Mouse (Mus musculus) hindbrain, embryonic 15.5 days (tissue): ENCODE measurements at regions not wholly inside any gene's neighbourhood (a gene's known extent, or its start where the extent isn't known, plus 50 kb on each side); places are given as distances from the start of the nearest gene placed in this dataset.

Experiments
- ATAC-seq: fragments of 200-750 bp; cut with Nextera tagmentation; 2 replicates; pipeline ENCODE4 v1.8.0; 2017; ENCODE audit warnings: low read depth, moderate number of reproducible peaks, moderate TSS enrichment; ENCODE audit not compliant: low FRiP score
- H3K27ac ChIP-seq: fragments of 300-500 bp; sonication (generic); replicated peaks from 2 replicates; pipeline ENCODE4 v1.5.1; 2015; ENCODE audit warnings: mild to moderate bottlenecking, inconsistent platforms
- H3K27me3 ChIP-seq: fragments of 300-500 bp; sonication (generic); 2 replicates; pipeline ENCODE4 v1.6.1; 2015; ENCODE audit warnings: control low read depth, inconsistent platforms
- H3K36me3 ChIP-seq: fragments of 300-500 bp; sonication (generic); 2 replicates; pipeline ENCODE4 v1.6.1; 2015; ENCODE audit warnings: control low read depth, inconsistent platforms
- H3K4me1 ChIP-seq: fragments of 300-500 bp; sonication (generic); replicated peaks from 2 replicates; pipeline ENCODE4 v1.6.1; 2015; ENCODE audit warnings: control low read depth, inconsistent platforms
- H3K4me2 ChIP-seq: fragments of 300-500 bp; sonication (generic); 2 replicates; pipeline ENCODE4 v1.6.1; 2015; ENCODE audit warnings: moderate library complexity, mild to moderate bottlenecking, inconsistent platforms
- H3K4me3 ChIP-seq: fragments of 300-500 bp; sonication (generic); 2 replicates; pipeline ENCODE4 v1.5.1; 2015; ENCODE audit warnings: mild to moderate bottlenecking, inconsistent platforms
- H3K9ac ChIP-seq: fragments of 300-500 bp; sonication (generic); 2 replicates; pipeline ENCODE4 v1.6.1; 2015; ENCODE audit warnings: inconsistent platforms
- H3K9me3 ChIP-seq: fragments of 300-500 bp; sonication (generic); 2 replicates; pipeline ENCODE4 v1.6.1; 2016; ENCODE audit warnings: control low read depth, inconsistent platforms
- WGBS: fragments of 180-500 bp; shearing (Covaris S2); methylation state at CpG from one replicate; pipeline ENCODE4 v1.1.7; 2015; 5-methylcytosine and 5-hydroxymethylcytosine counted together

DNA sequence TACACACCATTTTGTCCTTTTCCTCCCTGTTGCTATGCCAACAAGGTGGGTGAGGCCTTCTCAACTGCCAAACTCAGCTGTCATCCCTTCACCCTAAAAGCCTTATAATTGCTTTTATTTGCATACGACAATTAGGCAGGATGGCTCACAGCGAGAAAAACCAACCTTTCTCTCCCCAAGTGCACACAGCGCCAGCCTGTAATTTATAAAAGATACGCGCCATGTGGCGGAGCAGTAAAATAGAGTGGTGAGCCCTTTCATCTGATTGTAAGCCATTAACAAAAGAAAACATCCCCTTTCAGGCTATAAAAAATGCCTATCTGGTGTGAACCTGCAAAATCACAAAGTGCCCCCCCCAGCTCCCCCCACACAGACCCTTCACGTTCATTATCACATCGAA is 262.0 kb downstream of the Nr2f2 start:
- 9% methylated on average over 8 of the region's 8 CpGs for WGBS
- Histone ChIP-seq H3K27me3 (peaks cover 3% of the 10 kb centered on the region; the same call in 1 of the 2 replicates), H3K36me3 (no peaks in the 10 kb centered on the region), H3K4me1 (peaks cover 8% of the 10 kb centered on the region), H3K9me3 (no peaks in the 10 kb centered on the region), H3K4me2 (peak overlapping the region; percentile 30; the same call in 1 of the 2 replicates), H3K9ac (no peak overlapping the region), H3K4me3 (no peak overlapping the region), H3K27ac (peak overlapping the region; percentile 51)
- ATAC-seq: peak; percentile 42; the same call in 1 of the 2 replicates

DNA sequence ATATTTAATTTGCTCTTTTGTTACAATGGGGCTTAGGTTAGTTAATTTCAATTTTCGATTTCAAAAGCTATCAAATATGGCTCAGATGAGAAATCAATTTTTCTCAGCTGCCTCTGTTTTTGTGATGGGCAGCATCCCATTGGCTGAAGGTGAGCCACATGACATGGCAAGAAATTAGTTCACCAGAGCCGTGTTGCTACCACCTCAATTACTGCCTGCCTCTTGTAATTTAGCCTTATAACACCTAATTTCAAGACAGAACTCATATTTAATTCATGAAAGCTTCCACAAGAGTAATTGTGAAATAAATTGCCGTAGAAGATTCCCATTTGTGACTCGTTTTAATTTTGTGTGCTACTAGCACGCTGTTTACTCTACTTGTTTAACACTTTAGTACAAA is 262.9 kb downstream of the Nr2f2 start:
- H3K36me3 ChIP-seq: no peaks in the 10 kb centered on the region
- H3K9me3 ChIP-seq: no peaks in the 10 kb centered on the region
- H3K27ac ChIP-seq: no peak overlapping the region
- peak overlapping the region; percentile 32 for H3K4me2 ChIP-seq
- 34% methylated on average over 5 of the region's 5 CpGs for WGBS
- no peak for ATAC-seq
- no peak overlapping the region for H3K9ac ChIP-seq
- H3K27me3 ChIP-seq: peaks cover 3% of the 10 kb centered on the region; the same call in 1 of the 2 replicates
- H3K4me1 ChIP-seq: peaks cover 8% of the 10 kb centered on the region
- no peak overlapping the region for H3K4me3 ChIP-seq

DNA sequence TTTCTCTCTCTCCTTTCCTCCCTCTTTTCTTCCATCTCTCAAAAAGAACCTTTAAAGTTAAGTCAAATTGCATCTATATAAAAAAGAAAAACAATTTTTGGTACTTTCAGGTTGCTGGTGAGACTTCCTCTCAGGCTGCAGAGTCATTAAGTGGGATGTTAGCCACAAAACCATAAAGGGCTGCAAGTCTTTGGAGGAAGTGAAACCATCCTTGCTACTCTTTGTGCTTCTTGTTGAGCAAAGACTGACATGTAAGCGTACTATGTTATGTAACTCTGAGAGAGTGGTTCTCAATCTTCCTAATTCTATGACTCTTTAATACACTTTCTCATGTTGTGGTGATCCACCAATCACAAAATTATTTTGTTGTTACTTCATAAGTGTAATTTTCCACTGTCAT is 267.5 kb downstream of the Nr2f2 start:
- ATAC-seq: no peak
- H3K27ac ChIP-seq: no peak overlapping the region
- WGBS: 95% methylated on average over 1 of the region's 1 CpGs
- H3K4me2 ChIP-seq: no peak overlapping the region
- 0 out of 2 replicates have a peak, but pooled peaks cover 1% of the 10 kb centered on the region for H3K4me1 ChIP-seq
- H3K9ac ChIP-seq: no peak overlapping the region
- no peaks in the 10 kb centered on the region for H3K27me3 ChIP-seq
- H3K9me3 ChIP-seq: no peaks in the 10 kb centered on the region
- H3K4me3 ChIP-seq: no peak overlapping the region
- H3K36me3 ChIP-seq: no peaks in the 10 kb centered on the region

DNA sequence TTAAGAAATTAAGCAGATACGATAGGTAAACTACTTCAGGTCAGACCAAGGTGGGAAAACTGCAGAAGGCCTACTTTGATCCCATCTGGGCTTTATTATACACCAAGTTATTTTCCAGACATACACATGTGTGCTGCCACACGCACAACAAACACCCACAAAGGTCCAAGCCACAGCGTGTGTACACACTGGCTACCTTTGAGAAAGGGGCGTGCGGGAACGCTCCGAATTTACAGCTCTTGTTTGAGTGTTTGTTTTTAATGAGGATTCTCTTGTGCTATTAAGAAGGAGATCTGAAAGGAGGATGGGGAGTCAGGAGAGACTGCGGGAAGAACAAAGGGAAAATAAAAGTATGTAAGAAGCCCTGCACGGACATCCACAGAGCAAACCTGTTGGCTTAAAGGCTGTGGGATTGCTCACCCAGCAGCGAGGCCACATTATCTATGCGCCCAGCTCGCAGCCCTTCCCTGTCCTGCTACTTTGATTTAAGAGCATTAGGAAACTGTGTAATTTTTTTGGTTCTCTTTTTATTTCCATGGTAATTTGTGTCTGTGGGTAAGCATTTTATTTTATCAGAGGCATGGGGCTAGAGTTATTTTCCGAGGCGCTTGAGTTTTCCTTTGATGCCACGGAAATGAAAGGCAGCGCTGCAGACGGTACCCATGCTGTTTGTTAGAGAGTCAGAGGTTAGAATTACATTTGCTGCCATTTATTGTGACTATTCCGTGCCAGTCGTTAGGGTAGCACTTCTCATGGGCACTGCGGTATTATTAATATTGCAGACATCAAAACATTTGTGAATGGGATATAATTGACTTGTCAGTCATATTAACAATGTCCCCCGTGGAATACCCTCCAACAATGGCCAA is 272.4 kb downstream of the Nr2f2 start:
- H3K9me3 ChIP-seq: no peaks in the 10 kb centered on the region
- no peak overlapping the region for H3K4me3 ChIP-seq
- H3K4me2 ChIP-seq: 0 out of 2 replicates have a peak overlapping the region, but pooled peaks have one; percentile 22
- H3K27ac ChIP-seq: no peak overlapping the region
- WGBS: 48% methylated on average over 21 of the region's 21 CpGs
- no peak overlapping the region for H3K9ac ChIP-seq
- no peaks in the 10 kb centered on the region for H3K27me3 ChIP-seq
- no peak for ATAC-seq
- no peaks in the 10 kb centered on the region for H3K4me1 ChIP-seq
- no peaks in the 10 kb centered on the region for H3K36me3 ChIP-seq

DNA sequence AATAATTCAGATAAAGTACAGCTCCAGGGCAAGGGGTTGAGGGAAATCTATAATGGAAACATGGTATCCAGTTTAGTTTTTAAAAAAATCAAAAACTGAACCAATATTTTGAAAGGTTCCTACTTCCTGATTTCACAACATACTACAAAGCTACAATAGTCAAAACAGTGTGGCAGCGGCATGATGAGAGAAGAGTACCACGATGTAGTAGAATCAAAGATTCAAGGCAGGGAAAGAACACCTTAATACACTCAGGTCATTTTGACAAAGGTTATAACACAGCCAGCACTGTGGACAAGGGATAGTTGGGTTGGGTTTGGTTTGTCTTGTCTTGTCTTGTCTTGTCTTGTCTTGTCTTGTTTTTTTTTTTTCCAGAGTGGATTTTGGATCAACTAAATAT is 274.4 kb downstream of the Nr2f2 start:
- no peaks in the 10 kb centered on the region for H3K4me1 ChIP-seq
- H3K9ac ChIP-seq: no peak overlapping the region
- H3K9me3 ChIP-seq: no peaks in the 10 kb centered on the region
- no peak overlapping the region for H3K4me3 ChIP-seq
- no peak overlapping the region for H3K27ac ChIP-seq
- 100% methylated on average over 2 of the region's 2 CpGs for WGBS
- H3K27me3 ChIP-seq: no peaks in the 10 kb centered on the region
- H3K4me2 ChIP-seq: no peak overlapping the region
- H3K36me3 ChIP-seq: no peaks in the 10 kb centered on the region
- no peak for ATAC-seq

DNA sequence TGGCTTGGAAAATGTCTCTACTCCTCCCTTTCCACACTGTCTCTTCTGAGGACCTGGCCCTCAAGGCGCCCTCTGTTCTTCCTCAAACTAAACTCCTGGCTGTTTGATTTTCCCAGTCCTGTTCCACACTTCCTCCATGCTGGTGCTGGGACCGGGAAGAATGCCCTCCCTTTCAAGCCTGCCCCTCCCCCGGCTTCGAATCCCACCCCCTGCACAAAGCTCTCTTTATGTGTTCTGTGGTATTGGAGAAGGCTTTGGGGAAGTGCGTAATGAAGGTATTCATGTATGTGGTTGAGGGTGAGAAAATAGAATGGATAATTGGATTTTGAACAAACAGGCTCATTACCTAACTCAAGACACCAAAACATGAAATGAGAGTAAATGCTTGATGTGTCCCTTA is 277.4 kb downstream of the Nr2f2 start:
- no peak for ATAC-seq
- H3K4me2 ChIP-seq: no peak overlapping the region
- H3K9ac ChIP-seq: no peak overlapping the region
- H3K27me3 ChIP-seq: no peaks in the 10 kb centered on the region
- no peaks in the 10 kb centered on the region for H3K36me3 ChIP-seq
- H3K4me3 ChIP-seq: no peak overlapping the region
- WGBS: 31% methylated on average over 5 of the region's 5 CpGs
- H3K4me1 ChIP-seq: no peaks in the 10 kb centered on the region
- H3K27ac ChIP-seq: no peak overlapping the region
- no peaks in the 10 kb centered on the region for H3K9me3 ChIP-seq

DNA sequence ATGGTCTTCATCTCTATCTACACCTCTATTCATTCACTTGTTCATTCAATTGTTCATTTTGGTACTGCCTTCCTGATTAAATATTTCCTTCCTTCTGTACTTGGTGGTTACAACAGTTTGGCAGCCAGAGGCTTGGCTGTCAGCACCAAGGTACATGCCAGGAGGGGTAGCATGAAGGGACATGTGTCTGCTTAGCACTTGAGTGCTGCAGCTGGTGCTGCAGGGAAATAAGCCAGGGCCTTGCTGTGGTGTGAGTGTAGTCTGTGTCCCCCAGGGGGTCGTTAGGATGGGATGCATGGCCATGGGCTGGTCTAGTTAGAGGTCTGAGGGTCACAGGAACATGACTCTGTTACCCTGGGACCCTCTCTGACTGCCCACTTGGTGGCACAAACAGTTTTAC is 296.9 kb downstream of the Nr2f2 start:
- Histone ChIP-seq H3K4me2 (no peak overlapping the region), H3K4me1 (peaks cover 21% of the 10 kb centered on the region), H3K27ac (no peak overlapping the region), H3K4me3 (no peak overlapping the region), H3K27me3 (no peaks in the 10 kb centered on the region), H3K9me3 (no peaks in the 10 kb centered on the region), H3K9ac (no peak overlapping the region), H3K36me3 (no peaks in the 10 kb centered on the region)
- ATAC-seq: peak; percentile 58; the same call in 1 of the 2 replicates
- WGBS: 35% methylated on average over 1 of the region's 1 CpGs

DNA sequence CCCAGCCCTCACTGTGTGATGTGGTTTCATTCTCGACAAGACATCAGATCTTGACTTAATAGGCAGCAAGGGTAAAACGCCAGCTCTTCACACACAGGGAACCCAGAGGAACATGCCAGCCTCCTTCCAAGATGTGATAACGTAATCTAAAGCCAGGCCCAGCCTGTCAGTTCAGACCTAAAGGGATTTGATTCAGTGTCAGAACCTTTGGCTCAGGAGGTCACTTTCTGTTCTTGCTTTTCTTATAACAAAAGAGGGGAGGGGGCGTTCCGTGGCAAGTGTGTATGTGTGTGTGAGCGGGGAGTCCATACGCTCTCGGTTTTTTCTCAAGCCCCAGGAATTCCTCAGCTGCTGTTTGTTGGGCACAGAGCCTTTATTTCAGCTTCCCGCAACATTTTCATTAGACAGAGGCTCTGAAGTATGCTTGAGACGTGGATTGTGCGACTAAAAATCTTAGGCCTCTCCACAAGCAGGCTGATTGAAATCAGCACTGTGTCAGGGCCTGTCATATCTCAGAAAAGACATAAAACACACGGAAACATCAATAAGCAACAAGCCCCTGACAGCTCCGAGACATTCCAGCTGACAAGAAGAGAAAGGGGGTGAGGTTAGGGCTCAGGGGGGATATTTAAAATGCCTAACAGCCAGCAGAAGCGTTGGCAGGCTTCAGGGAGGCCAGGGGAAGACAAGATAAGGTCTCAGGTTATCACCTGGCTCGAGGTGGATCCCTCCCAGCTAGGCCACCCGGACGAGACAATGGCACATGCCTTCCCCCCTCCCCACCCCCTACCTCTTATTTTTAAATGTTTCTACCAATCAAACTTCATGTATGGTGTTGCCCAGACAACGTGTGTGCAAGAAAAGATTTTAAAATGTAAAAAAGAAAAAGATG is 298.5 kb downstream of the Nr2f2 start:
- Histone ChIP-seq H3K9me3 (no peaks in the 10 kb centered on the region), H3K9ac (0 out of 2 replicates have a peak overlapping the region, but pooled peaks have one; percentile 11), H3K27ac (peak overlapping the region; percentile 68), H3K4me3 (no peak overlapping the region), H3K27me3 (no peaks in the 10 kb centered on the region), H3K4me2 (peak overlapping the region; percentile 21; the same call in 1 of the 2 replicates), H3K4me1 (peaks cover 21% of the 10 kb centered on the region), H3K36me3 (no peaks in the 10 kb centered on the region)
- WGBS: 17% methylated on average over 18 of the region's 18 CpGs
- peak; percentile 49 for ATAC-seq

DNA sequence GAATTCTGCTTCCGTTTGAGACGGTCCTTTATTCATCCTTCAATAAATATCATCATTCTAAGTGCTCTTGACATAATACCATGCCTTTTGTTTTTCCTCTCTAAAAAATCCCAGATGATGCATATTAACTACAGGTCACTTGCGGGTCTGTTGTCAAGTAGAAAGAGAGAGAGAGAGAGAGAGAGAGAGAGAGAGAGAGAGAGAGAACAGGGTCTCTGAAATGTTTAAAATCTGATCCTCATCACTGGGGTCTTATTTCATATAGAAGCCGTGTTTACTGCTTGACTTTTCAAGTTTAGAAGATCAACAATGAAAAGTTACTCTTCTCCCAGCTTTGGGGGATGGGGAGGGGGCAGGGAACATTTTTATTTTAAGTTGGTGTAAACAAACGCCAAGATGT is 299.5 kb downstream of the Nr2f2 start:
- Histone ChIP-seq H3K9me3 (no peaks in the 10 kb centered on the region), H3K4me2 (no peak overlapping the region), H3K36me3 (no peaks in the 10 kb centered on the region), H3K4me3 (no peak overlapping the region), H3K27ac (no peak overlapping the region), H3K27me3 (no peaks in the 10 kb centered on the region), H3K9ac (no peak overlapping the region), H3K4me1 (peaks cover 21% of the 10 kb centered on the region)
- WGBS: 59% methylated on average over 5 of the region's 5 CpGs
- ATAC-seq: no peak

DNA sequence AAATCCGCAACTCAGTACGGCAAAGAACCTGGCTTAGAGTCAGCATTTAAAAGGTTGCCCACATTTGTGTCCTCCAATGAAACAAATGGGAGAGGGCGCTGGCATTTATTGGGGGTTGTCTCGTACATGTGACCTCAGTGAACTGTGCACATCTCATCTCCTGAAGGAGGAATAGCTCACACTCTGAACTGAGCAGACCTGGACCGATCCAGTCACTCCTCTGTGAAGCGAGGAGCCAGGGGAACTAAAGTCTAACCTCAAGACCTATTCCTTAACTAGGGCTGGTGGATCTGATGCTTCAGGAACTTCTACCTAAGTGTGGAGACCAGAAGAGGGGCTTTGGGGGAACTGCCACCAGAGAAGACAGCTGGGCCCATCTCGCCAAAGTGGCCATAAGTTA is 300.1 kb downstream of the Nr2f2 start:
- no peak overlapping the region for H3K9ac ChIP-seq
- H3K36me3 ChIP-seq: no peaks in the 10 kb centered on the region
- 85% methylated on average over 7 of the region's 7 CpGs for WGBS
- H3K4me2 ChIP-seq: no peak overlapping the region
- H3K4me3 ChIP-seq: no peak overlapping the region
- no peak overlapping the region for H3K27ac ChIP-seq
- no peak for ATAC-seq
- no peaks in the 10 kb centered on the region for H3K27me3 ChIP-seq
- H3K9me3 ChIP-seq: no peaks in the 10 kb centered on the region
- H3K4me1 ChIP-seq: peaks cover 21% of the 10 kb centered on the region

DNA sequence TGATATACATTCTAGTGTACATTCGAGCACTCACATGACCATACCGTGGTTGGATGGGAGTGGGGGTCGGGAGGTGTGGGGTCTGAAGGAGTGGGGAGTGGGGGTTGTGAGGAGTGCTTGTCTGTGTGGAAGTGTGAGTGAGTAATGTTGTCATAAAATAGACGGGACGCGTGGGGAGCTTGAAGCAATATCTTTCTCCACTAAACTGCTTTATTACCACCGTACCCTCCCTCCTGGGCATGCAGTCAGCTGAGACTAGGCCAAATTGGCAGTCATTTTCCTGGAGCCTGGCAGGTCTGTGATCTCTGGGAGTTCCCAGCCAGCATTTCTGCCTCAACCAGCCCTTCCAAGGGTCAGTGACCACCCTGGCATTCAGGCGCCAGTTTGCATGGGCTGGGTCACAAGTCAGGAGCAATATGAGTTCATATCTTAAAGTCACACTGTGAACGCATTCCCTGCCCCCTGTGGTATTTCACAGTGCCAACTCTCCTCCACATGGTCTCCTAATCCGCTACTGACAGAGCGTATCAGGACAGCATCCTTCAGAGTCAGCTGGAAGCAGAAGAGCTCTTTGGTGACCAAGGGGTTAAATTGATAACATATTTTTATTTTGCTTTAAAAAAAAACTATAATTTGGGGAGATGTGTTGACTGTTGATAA is 300.9 kb downstream of the Nr2f2 start:
- Histone ChIP-seq H3K9ac (no peak overlapping the region), H3K4me1 (peaks cover 21% of the 10 kb centered on the region), H3K27ac (no peak overlapping the region), H3K4me3 (no peak overlapping the region), H3K4me2 (no peak overlapping the region), H3K9me3 (no peaks in the 10 kb centered on the region), H3K27me3 (no peaks in the 10 kb centered on the region), H3K36me3 (no peaks in the 10 kb centered on the region)
- WGBS: 50% methylated on average over 11 of the region's 11 CpGs
- peak; percentile 73; the same call in 1 of the 2 replicates for ATAC-seq
